Mouse (Mus musculus) limb, embryonic 13.5 days (tissue): ENCODE results near the gene Col5a2. TPM values are rescaled to one million over a fixed set of nuclear protein-coding genes. Genes with fewer than 3 reads are reported as not detected.

Experiments
- ATAC-seq: fragments of 200-750 bp; cut with Nextera tagmentation; 2 replicates; pipeline ENCODE4 v1.8.0; 2017; ENCODE audit warnings: low read depth, moderate number of reproducible peaks, moderate TSS enrichment; ENCODE audit not compliant: low FRiP score
- H3K27ac ChIP-seq: fragments of 300-500 bp; sonication (generic); 2 replicates; pipeline ENCODE4 v1.5.1; 2015; ENCODE audit warnings: inconsistent platforms, mild to moderate bottlenecking, moderate library complexity
- H3K27me3 ChIP-seq: fragments of 300-500 bp; sonication (generic); 2 replicates; pipeline ENCODE4 v1.6.1; 2015; ENCODE audit warnings: mild to moderate bottlenecking, inconsistent platforms
- H3K36me3 ChIP-seq: fragments of 300-500 bp; sonication (generic); 2 replicates; pipeline ENCODE4 v1.6.1; 2015; ENCODE audit warnings: inconsistent platforms, mild to moderate bottlenecking, moderate library complexity
- H3K4me1 ChIP-seq: fragments of 300-500 bp; sonication (generic); 2 replicates; pipeline ENCODE4 v1.6.1; 2015; ENCODE audit warnings: inconsistent platforms
- H3K4me2 ChIP-seq: fragments of 300-500 bp; sonication (generic); replicated peaks from 2 replicates; pipeline ENCODE4 v1.6.1; 2015; ENCODE audit warnings: inconsistent platforms, mild to moderate bottlenecking, moderate library complexity
- H3K4me3 ChIP-seq: fragments of 300-500 bp; sonication (generic); 2 replicates; pipeline ENCODE4 v1.5.1; 2015; ENCODE audit warnings: moderate library complexity, mild to moderate bottlenecking, inconsistent platforms
- H3K9ac ChIP-seq: fragments of 300-500 bp; sonication (generic); 2 replicates; pipeline ENCODE4 v1.6.1; 2015; ENCODE audit warnings: mild to moderate bottlenecking, inconsistent platforms
- H3K9me3 ChIP-seq: fragments of 300-500 bp; sonication (generic); 2 replicates; pipeline ENCODE4 v1.6.1; 2016; ENCODE audit warnings: inconsistent platforms
- WGBS: fragments of 180-500 bp; shearing (Covaris S2); methylation state at CpG from one replicate; pipeline ENCODE4 v1.1.7; 2015; 5-methylcytosine and 5-hydroxymethylcytosine counted together
- polyA plus RNA-seq: library from polyadenylated mRNA; unstranded; fragments of >200 nt; fragmentation: Nextera tagmentation; extraction: Ambion mirVana; gene quantifications from 2 replicates; pipeline ENCODE4 v1.2.1, GENCODE M21; 2015

Col5a2 gene
- polyA plus RNA-seq, 1 experiment from 2014 or later: 125 TPM

- H3K36me3 ChIP-seq: peaks cover 39% of the 10 kb centered on the region
- H3K4me3 ChIP-seq: no peak overlapping the region
- no peak overlapping the region for H3K9ac ChIP-seq
- H3K27me3 ChIP-seq: no peaks in the 10 kb centered on the region
- H3K4me2 ChIP-seq: no peak overlapping the region
- H3K9me3 ChIP-seq: no peaks in the 10 kb centered on the region
- no peak overlapping the region for H3K27ac ChIP-seq
- ATAC-seq: no peak
- H3K4me1 ChIP-seq: no peaks in the 10 kb centered on the region
These were observed 82.5 kb downstream of the Col5a2 start for GRCm38 (mm10) chr1:45420554-45420953.

- Histone ChIP-seq H3K9ac (no peak overlapping the region), H3K4me3 (no peak overlapping the region), H3K4me1 (no peaks in the 10 kb centered on the region), H3K4me2 (no peak overlapping the region), H3K9me3 (no peaks in the 10 kb centered on the region), H3K27me3 (no peaks in the 10 kb centered on the region), H3K27ac (no peak overlapping the region), H3K36me3 (peaks cover 44% of the 10 kb centered on the region)
- no peak for ATAC-seq
- 72% methylated on average over 2 of the region's 2 CpGs for WGBS
These were observed 83.2 kb downstream of the Col5a2 start for GRCm38 (mm10) chr1:45419858-45420257.

- Histone ChIP-seq H3K9me3 (no peaks in the 10 kb centered on the region), H3K4me3 (no peak overlapping the region), H3K4me2 (no peak overlapping the region), H3K9ac (no peak overlapping the region), H3K27me3 (no peaks in the 10 kb centered on the region), H3K27ac (no peak overlapping the region), H3K4me1 (no peaks in the 10 kb centered on the region), H3K36me3 (peaks cover 24% of the 10 kb centered on the region)
- WGBS: 96% methylated on average over 2 of the region's 2 CpGs
- ATAC-seq: no peak
These were observed 121.2 kb downstream of the Col5a2 start for GRCm38 (mm10) chr1:45381866-45382265.

- Histone ChIP-seq H3K9ac (no peak overlapping the region), H3K4me3 (no peak overlapping the region), H3K4me1 (no peaks in the 10 kb centered on the region), H3K27me3 (no peaks in the 10 kb centered on the region), H3K9me3 (no peaks in the 10 kb centered on the region), H3K4me2 (no peak overlapping the region), H3K27ac (no peak overlapping the region), H3K36me3 (peaks cover 34% of the 10 kb centered on the region)
- ATAC-seq: no peak
- 63% methylated on average over 7 of the region's 7 CpGs for WGBS
These were observed 122.9 kb downstream of the Col5a2 start for GRCm38 (mm10) chr1:45379992-45380690.

- peaks cover 32% of the 10 kb centered on the region for H3K36me3 ChIP-seq
- no peak for ATAC-seq
These were observed 137.7 kb downstream of the Col5a2 start for GRCm38 (mm10) chr1:45365427-45365826.

GRCm38 (mm10) chr1:45363274-45363673, 139.8 kb downstream of the Col5a2 start:
- H3K4me1 ChIP-seq: no peaks in the 10 kb centered on the region
- 96% methylated on average over 2 of the region's 2 CpGs for WGBS

More at GRCm38 (mm10) chr1:45365427-45365826, 137.7 kb downstream of the Col5a2 start:
- Histone ChIP-seq H3K27ac (no peak overlapping the region), H3K4me2 (no peak overlapping the region), H3K27me3 (no peaks in the 10 kb centered on the region), H3K4me3 (no peak overlapping the region), H3K9ac (no peak overlapping the region), H3K9me3 (0 out of 2 replicates have a peak, but pooled peaks cover 5% of the 10 kb centered on the region), H3K4me1 (no peaks in the 10 kb centered on the region)
- WGBS: 67% methylated on average over 1 of the region's 1 CpGs

GRCm38 (mm10) chr1:45359673-45360072, 143.4 kb downstream of the Col5a2 start:
- H3K36me3 ChIP-seq: 0 out of 2 replicates have a peak, but pooled peaks cover 4% of the 10 kb centered on the region
- no peak overlapping the region for H3K4me2 ChIP-seq
- no peaks in the 10 kb centered on the region for H3K4me1 ChIP-seq
- WGBS: 81% methylated on average over 2 of the region's 2 CpGs
- H3K9ac ChIP-seq: no peak overlapping the region
- no peaks in the 10 kb centered on the region for H3K9me3 ChIP-seq
- H3K27me3 ChIP-seq: no peaks in the 10 kb centered on the region
- ATAC-seq: no peak
- H3K27ac ChIP-seq: no peak overlapping the region
- H3K4me3 ChIP-seq: no peak overlapping the region

More at GRCm38 (mm10) chr1:45363274-45363673, 139.8 kb downstream of the Col5a2 start:
- Histone ChIP-seq H3K4me3 (no peak overlapping the region), H3K27me3 (no peaks in the 10 kb centered on the region), H3K9ac (no peak overlapping the region), H3K36me3 (peaks cover 21% of the 10 kb centered on the region), H3K9me3 (no peaks in the 10 kb centered on the region), H3K27ac (no peak overlapping the region), H3K4me2 (no peak overlapping the region)
- ATAC-seq: no peak

- WGBS: 75% methylated on average over 2 of the region's 2 CpGs
- H3K36me3 ChIP-seq: 0 out of 2 replicates have a peak, but pooled peaks cover 4% of the 10 kb centered on the region
- no peak overlapping the region for H3K4me3 ChIP-seq
- H3K27me3 ChIP-seq: no peaks in the 10 kb centered on the region
- no peak for ATAC-seq
- no peaks in the 10 kb centered on the region for H3K9me3 ChIP-seq
- H3K4me1 ChIP-seq: no peaks in the 10 kb centered on the region
- H3K9ac ChIP-seq: no peak overlapping the region
- no peak overlapping the region for H3K27ac ChIP-seq
- no peak overlapping the region for H3K4me2 ChIP-seq
These were observed 143.9 kb downstream of the Col5a2 start for GRCm38 (mm10) chr1:45359147-45359546.

- peaks cover 9% of the 10 kb centered on the region for H3K36me3 ChIP-seq
- no peak overlapping the region for H3K9ac ChIP-seq
- H3K4me3 ChIP-seq: no peak overlapping the region
- 84% methylated on average over 1 of the region's 1 CpGs for WGBS
- ATAC-seq: no peak
- H3K4me1 ChIP-seq: no peaks in the 10 kb centered on the region
- H3K4me2 ChIP-seq: no peak overlapping the region
- H3K9me3 ChIP-seq: no peaks in the 10 kb centered on the region
- H3K27ac ChIP-seq: no peak overlapping the region
- no peaks in the 10 kb centered on the region for H3K27me3 ChIP-seq
These were observed 145.1 kb downstream of the Col5a2 start for GRCm38 (mm10) chr1:45358020-45358419.

GRCm38 (mm10) chr1:45355944-45356343, 147.1 kb downstream of the Col5a2 start:
- Histone ChIP-seq H3K4me3 (no peak overlapping the region), H3K27me3 (no peaks in the 10 kb centered on the region), H3K4me2 (no peak overlapping the region), H3K9ac (no peak overlapping the region), H3K36me3 (peaks cover 14% of the 10 kb centered on the region), H3K4me1 (no peaks in the 10 kb centered on the region), H3K9me3 (no peaks in the 10 kb centered on the region), H3K27ac (no peak overlapping the region)
- no peak for ATAC-seq
- WGBS: 76% methylated on average over 4 of the region's 4 CpGs

- H3K4me1 ChIP-seq: no peaks in the 10 kb centered on the region
- no peak overlapping the region for H3K27ac ChIP-seq
- no peak for ATAC-seq
- H3K27me3 ChIP-seq: no peaks in the 10 kb centered on the region
- H3K36me3 ChIP-seq: peaks cover 60% of the 10 kb centered on the region
- no peak overlapping the region for H3K4me2 ChIP-seq
- 96% methylated on average over 1 of the region's 1 CpGs for WGBS
- no peak overlapping the region for H3K4me3 ChIP-seq
- no peaks in the 10 kb centered on the region for H3K9me3 ChIP-seq
- H3K9ac ChIP-seq: no peak overlapping the region
These were observed 173.9 kb downstream of the Col5a2 start for GRCm38 (mm10) chr1:45329149-45329548.
